9 mouse cellular contexts compared by ENCODE assay signal in genomic region chr7:137603039-137603438, GRCm38 (mm10).
A peak's percentile ranks its signal among the peaks of the same experiment; 100 is the strongest.
DNase-seq lines count a peak whose midpoint lies in the region; ATAC-seq and TF ChIP-seq lines count a peak whose summit lies in the region.
"Had no signal": no experiment of that assay in that cellular context is flagged by ENCODE, and none has a peak within 500 bp of the region (broad histone marks: within the 10 kb centered on the region; RNA-seq: fewer than 3 reads in every experiment).

No protein-coding gene starts in this region.

- TF ChIP-seq RAD21 in CH12.LX (IDR thresholded peaks at IDR 0.05; ENCODE audit: low read depth, low read length), result peak; percentile 79

- dilution Hi-C loops in CH12.LX (cut with MboI; ENCODE audit: extremely low pct_ligation_motif_present, extremely low pct_unique_long_range_greater_than_20kb, low sequenced_read_pairs), result no loop called here

- no peak overlapping the region for H3K9ac ChIP-seq in CH12.LX (ENCODE audit: insufficient read depth, low read depth)
- H3K9ac ChIP-seq in lung, embryonic 16.5 days (ENCODE audit: low read length), result no peak overlapping the region
- H3K9ac ChIP-seq: embryonic facial prominence, embryonic 12.5 days had no signal

- H3K79me2 ChIP-seq in CH12.LX (replicated peaks; ENCODE audit: control insufficient read depth, extremely low read depth, insufficient read depth, poor library complexity, severe bottlenecking), result no peaks in the 10 kb centered on the region

- ATAC-seq in lung, embryonic 16.5 days (ENCODE audit: low read depth), result peak; percentile 67

- intact Hi-C loops in heart, postnatal 10 days (cut with DNase I), result loop anchor here (1.0 to 5.0 kb wide), 4 partner anchors 182 to 1224 kb away; no protein-coding TSS in a partner anchor

- TF ChIP-seq CTCF in CH12.LX (conservative IDR thresholded peaks at IDR 0.05 in 1 of 2, IDR thresholded peaks at IDR 0.05 in 1 of 2; ENCODE audit: low read depth in 2 of 2, low read length in 2 of 2), result peak; percentile 46 to 81; a peak in 3 of 4 replicates
- TF ChIP-seq CTCF in layer of hippocampus, adult 2 months (conservative IDR thresholded peaks at IDR 0.05), result peak; percentile 88

- no peaks in the 10 kb centered on the region for H3K9me3 ChIP-seq in CH12.LX (replicated peaks; ENCODE audit: low read length)
- H3K9me3 ChIP-seq in embryonic facial prominence, embryonic 10.5 days, result no peaks in the 10 kb centered on the region
- H3K9me3 ChIP-seq in lung, embryonic 16.5 days (ENCODE audit: control insufficient read depth, low read length), result no peaks in the 10 kb centered on the region
- H3K9me3 ChIP-seq: embryonic facial prominence, embryonic 12.5 days had no signal

- TF ChIP-seq EP300 in CH12.LX (IDR thresholded peaks at IDR 0.05; ENCODE audit: low read length), result no peak

- no peaks in the 10 kb centered on the region for H3K36me3 ChIP-seq in CH12.LX (replicated peaks in 1 of 2; ENCODE audit: control insufficient read depth in 1 of 2, insufficient read depth in 1 of 2, low read length in 1 of 2)
- H3K36me3 ChIP-seq in embryonic facial prominence, embryonic 10.5 days (replicated peaks), result no peaks in the 10 kb centered on the region
- H3K36me3 ChIP-seq in lung, embryonic 16.5 days (ENCODE audit: control insufficient read depth, insufficient read depth, low read length), result no peaks in the 10 kb centered on the region
- H3K36me3 ChIP-seq: embryonic facial prominence, embryonic 12.5 days had no signal

- no peak overlapping the region for H3K4me2 ChIP-seq in CH12.LX (ENCODE audit: insufficient read depth, low read depth, poor library complexity, severe bottlenecking)
- no peak overlapping the region for H3K4me2 ChIP-seq in lung, embryonic 16.5 days (ENCODE audit: low read depth, low read length)
- H3K4me2 ChIP-seq: embryonic facial prominence, embryonic 12.5 days had no signal

- TF ChIP-seq POLR2A in CH12.LX (IDR thresholded peaks at IDR 0.05; ENCODE audit: low read depth, low read length), result no peak

- H3K27me3 ChIP-seq in CH12.LX (replicated peaks), result peaks cover 88% of the 10 kb centered on the region
- H3K27me3 ChIP-seq in embryonic facial prominence, embryonic 10.5 days (replicated peaks; ENCODE audit: low read depth, poor library complexity, severe bottlenecking), result peaks cover 10% of the 10 kb centered on the region
- H3K27me3 ChIP-seq in lung, embryonic 16.5 days (ENCODE audit: control insufficient read depth, insufficient read depth, low read depth, low read length), result no peaks in the 10 kb centered on the region

- H3K4me3 ChIP-seq in CH12.LX (replicated peaks in 1 of 3; ENCODE audit: low read depth in 2 of 3, low read length in 2 of 3, poor library complexity in 1 of 3), result no peak overlapping the region
- H3K4me3 ChIP-seq in embryonic facial prominence, embryonic 10.5 days, result no peak overlapping the region
- H3K4me3 ChIP-seq in layer of hippocampus, adult 2 months, result no peak overlapping the region
- no peak overlapping the region for H3K4me3 ChIP-seq in lung, embryonic 16.5 days (ENCODE audit: low read length)
- H3K4me3 ChIP-seq: embryonic facial prominence, embryonic 12.5 days had no signal

- in situ Hi-C loops in CH12.LX (cut with MboI; ENCODE audit: low pct_ligation_motif_present, low pct_unique_long_range_greater_than_20kb, low sequenced_read_pairs), result loop anchor here (10.0 kb wide), 1 partner anchor 182 kb away; no protein-coding TSS in a partner anchor

- peak; percentile 54 for DNase-seq in CH12.LX (ENCODE audit: extremely low read depth)
- DNase-seq in adrenal gland, postnatal 36 days, result peak; percentile 69 to 83
- peak; percentile 82 for DNase-seq in embryonic facial prominence, embryonic 10.5 days (ENCODE audit: low spot score)
- peak; percentile 71 to 81 for DNase-seq in heart, postnatal 10 days
- DNase-seq in layer of hippocampus, adult 2 months (ENCODE audit: low spot score in 2 of 2), result peak; percentile 61 to 86
- peak; percentile 89 for DNase-seq in retina, embryonic 14.5 days (ENCODE audit: low spot score)
- peak; percentile 68 for DNase-seq in thymus, postnatal 4 days

- WGBS in embryonic facial prominence, embryonic 10.5 days, result 9% methylated on average over 8 of the region's 8 CpGs
- 4% methylated on average over 8 of the region's 8 CpGs for WGBS in lung, embryonic 16.5 days

- no peaks in the 10 kb centered on the region for H3K4me1 ChIP-seq in CH12.LX (ENCODE audit: control insufficient read depth in 1 of 2, insufficient read depth in 2 of 2)
- H3K4me1 ChIP-seq in embryonic facial prominence, embryonic 10.5 days, result 0 out of 2 replicates have a peak, but pooled peaks cover 3% of the 10 kb centered on the region
- no peaks in the 10 kb centered on the region for H3K4me1 ChIP-seq in lung, embryonic 16.5 days (replicated peaks; ENCODE audit: control insufficient read depth, insufficient read depth, low read length)
- H3K4me1 ChIP-seq: embryonic facial prominence, embryonic 12.5 days had no signal

- H3K27ac ChIP-seq in CH12.LX (ENCODE audit: insufficient read depth, low read depth), result no peak overlapping the region
- no peak overlapping the region for H3K27ac ChIP-seq in embryonic facial prominence, embryonic 10.5 days (replicated peaks)
- no peak overlapping the region for H3K27ac ChIP-seq in layer of hippocampus, adult 2 months
- H3K27ac ChIP-seq in lung, embryonic 16.5 days (ENCODE audit: low read length), result no peak overlapping the region
- H3K27ac ChIP-seq: embryonic facial prominence, embryonic 12.5 days had no signal

TF ChIP-seq in CH12.LX, 34 proteins besides CTCF, POLR2A, EP300 and RAD21:
- peak; percentile 75 for TF ChIP-seq SMC3 (IDR thresholded peaks at IDR 0.05; ENCODE audit: low read depth, low read length)
- TF ChIP-seq MAX (IDR thresholded peaks at IDR 0.05; ENCODE audit: low read length), result peak; percentile 37; the same call in 1 of the 2 replicates
- no peak for TF ChIP-seq TCF12 (IDR thresholded peaks at IDR 0.05; ENCODE audit: low read depth, low read length)
